Mouse (Mus musculus) heart, embryonic 15.5 days (tissue): Measurements from ENCODE around the gene Gm13199. TPM values are rescaled to one million over a fixed set of nuclear protein-coding genes. Genes with fewer than 3 reads are reported as not detected.

Source experiments
- ATAC-seq: fragments of 200-750 bp; cut with Nextera tagmentation; replicated peaks from 2 replicates; pipeline ENCODE4 v1.8.0; 2017; ENCODE audit warnings: low read depth, moderate TSS enrichment; ENCODE audit not compliant: insufficient number of reproducible peaks, insufficient read depth, low FRiP score
- H3K27ac ChIP-seq: fragments of 300-500 bp; sonication (generic); 2 replicates; pipeline ENCODE4 v1.5.1; 2015; ENCODE audit warnings: mild to moderate bottlenecking, inconsistent platforms
- H3K27me3 ChIP-seq: fragments of 300-500 bp; sonication (generic); 2 replicates; pipeline ENCODE4 v1.6.1; 2015; ENCODE audit warnings: inconsistent platforms
- H3K36me3 ChIP-seq: fragments of 300-500 bp; sonication (generic); 2 replicates; pipeline ENCODE4 v1.6.1; 2015; ENCODE audit warnings: mild to moderate bottlenecking, inconsistent platforms
- H3K4me1 ChIP-seq: fragments of 300-500 bp; sonication (generic); replicated peaks from 2 replicates; pipeline ENCODE4 v1.6.1; 2015; ENCODE audit warnings: inconsistent platforms
- H3K4me2 ChIP-seq: fragments of 300-500 bp; sonication (generic); 2 replicates; pipeline ENCODE4 v1.6.1; 2015; ENCODE audit warnings: inconsistent platforms, mild to moderate bottlenecking, moderate library complexity
- H3K4me3 ChIP-seq: fragments of 300-500 bp; sonication (generic); 2 replicates; pipeline ENCODE4 v1.5.1; 2015; ENCODE audit warnings: mild to moderate bottlenecking, inconsistent platforms
- H3K9ac ChIP-seq: fragments of 300-500 bp; sonication (generic); 2 replicates; pipeline ENCODE4 v1.6.1; 2015; ENCODE audit warnings: mild to moderate bottlenecking, inconsistent platforms
- H3K9me3 ChIP-seq: fragments of 300-500 bp; sonication (generic); replicated peaks from 2 replicates; pipeline ENCODE4 v1.6.1; 2016; ENCODE audit warnings: inconsistent platforms
- WGBS: fragments of 180-500 bp; shearing (Covaris S2); methylation state at CpG from one replicate; pipeline ENCODE4 v1.1.7; 2015; ENCODE audit warnings: mixed read lengths; 5-methylcytosine and 5-hydroxymethylcytosine counted together
- polyA plus RNA-seq: library from polyadenylated mRNA; unstranded; fragments of >200 nt; fragmentation: Nextera tagmentation; extraction: Ambion mirVana; gene quantifications from 2 replicates; pipeline ENCODE4 v1.2.1, GENCODE M21; 2015

Gene Gm13199
- polyA plus RNA-seq, 1 experiment from 2014 or later, result 0.71 TPM

GRCm38 (mm10) chr2:5867681-5868080 lies 4.9 kb upstream of the Gm13199 start:
- H3K9ac ChIP-seq, result no peak overlapping the region
- WGBS, result 71% methylated on average over 2 of the region's 2 CpGs
- no peak overlapping the region for H3K4me2 ChIP-seq
- H3K4me1 ChIP-seq, result no peaks in the 10 kb centered on the region
- H3K27me3 ChIP-seq, result no peaks in the 10 kb centered on the region
- no peaks in the 10 kb centered on the region for H3K9me3 ChIP-seq
- H3K36me3 ChIP-seq, result peaks cover 73% of the 10 kb centered on the region
- ATAC-seq, result no peak
- no peak overlapping the region for H3K4me3 ChIP-seq
- H3K27ac ChIP-seq, result no peak overlapping the region

GRCm38 (mm10) chr2:5851866-5852265 lies 10.9 kb downstream of the Gm13199 start:
- Histone ChIP-seq H3K4me2 (no peak overlapping the region), H3K9ac (no peak overlapping the region), H3K27ac (no peak overlapping the region), H3K27me3 (no peaks in the 10 kb centered on the region), H3K9me3 (no peaks in the 10 kb centered on the region), H3K4me1 (peaks cover 1% of the 10 kb centered on the region; the same call in 1 of the 2 replicates), H3K4me3 (no peak overlapping the region), H3K36me3 (peaks cover 13% of the 10 kb centered on the region; the same call in 1 of the 2 replicates)
- no peak for ATAC-seq
- 84% methylated on average over 5 of the region's 5 CpGs for WGBS

- peaks cover 7% of the 10 kb centered on the region for H3K4me1 ChIP-seq
- no peak overlapping the region for H3K4me2 ChIP-seq
- no peak for ATAC-seq
- no peaks in the 10 kb centered on the region for H3K9me3 ChIP-seq
- no peaks in the 10 kb centered on the region for H3K27me3 ChIP-seq
- H3K4me3 ChIP-seq, result no peak overlapping the region
- peaks cover 10% of the 10 kb centered on the region; the same call in 1 of the 2 replicates for H3K36me3 ChIP-seq
- no peak overlapping the region for H3K9ac ChIP-seq
- 82% methylated on average over 9 of the region's 9 CpGs for WGBS
- H3K27ac ChIP-seq, result no peak overlapping the region
Measured at GRCm38 (mm10) chr2:5851116-5851515, 11.6 kb downstream of the Gm13199 start.

GRCm38 (mm10) chr2:5845826-5846225 lies 16.9 kb downstream of the Gm13199 start:
- peak overlapping the region; percentile 72 for H3K9ac ChIP-seq
- ATAC-seq, result no peak
- peak overlapping the region; percentile 74 for H3K4me2 ChIP-seq
- peaks cover 14% of the 10 kb centered on the region for H3K4me1 ChIP-seq
- no peaks in the 10 kb centered on the region for H3K27me3 ChIP-seq
- H3K4me3 ChIP-seq, result peak overlapping the region; percentile 75
- no peaks in the 10 kb centered on the region for H3K9me3 ChIP-seq
- WGBS, result 24% methylated on average over 4 of the region's 4 CpGs
- peak overlapping the region; percentile 89 for H3K27ac ChIP-seq
- peaks cover 16% of the 10 kb centered on the region for H3K36me3 ChIP-seq

- Histone ChIP-seq H3K4me2 (peak within 1 kb of the TSS; percentile 74), H3K4me1 (peaks cover 14% of the 10 kb centered on the region), H3K9ac (peak within 1 kb of the TSS; percentile 72), H3K27me3 (no peaks in the 10 kb centered on the region), H3K4me3 (peak within 1 kb of the TSS; percentile 75), H3K9me3 (no peaks in the 10 kb centered on the region), H3K27ac (peak within 1 kb of the TSS; percentile 89), H3K36me3 (peaks cover 21% of the 10 kb centered on the region)
- WGBS, result under 1% methylated on average over 53 of the region's 53 CpGs
- peak; percentile 94 for ATAC-seq
Measured at GRCm38 (mm10) chr2:5844873-5845631, 17.7 kb downstream of the Gm13199 start, which contains the start of the genes Nudt5 and Cdc123. TSS of gene Nudt5 (plus strand) at chr2:5845019. TSS of gene Cdc123 (minus strand) at chr2:5845164.

- Histone ChIP-seq H3K9me3 (no peaks in the 10 kb centered on the region), H3K4me3 (peak overlapping the region; percentile 75), H3K27ac (peak overlapping the region; percentile 89), H3K27me3 (no peaks in the 10 kb centered on the region), H3K36me3 (peaks cover 28% of the 10 kb centered on the region), H3K4me1 (peaks cover 14% of the 10 kb centered on the region), H3K9ac (peak overlapping the region; percentile 72), H3K4me2 (peak overlapping the region; percentile 74)
- ATAC-seq, result peak; percentile 25; the same call in 1 of the 2 replicates
- 5% methylated on average over 23 of the region's 23 CpGs for WGBS
Measured at GRCm38 (mm10) chr2:5844181-5844872, 18.4 kb downstream of the Gm13199 start.

GRCm38 (mm10) chr2:5840815-5841214 lies 21.9 kb downstream of the Gm13199 start:
- Histone ChIP-seq H3K27me3 (no peaks in the 10 kb centered on the region), H3K4me3 (no peak overlapping the region), H3K9ac (no peak overlapping the region), H3K4me2 (no peak overlapping the region), H3K27ac (no peak overlapping the region), H3K36me3 (peaks cover 56% of the 10 kb centered on the region), H3K9me3 (no peaks in the 10 kb centered on the region), H3K4me1 (peaks cover 3% of the 10 kb centered on the region)
- WGBS, result 90% methylated on average over 11 of the region's 11 CpGs
- ATAC-seq, result no peak

- H3K4me3 ChIP-seq, result no peak overlapping the region
- no peaks in the 10 kb centered on the region for H3K27me3 ChIP-seq
- ATAC-seq, result no peak
- H3K36me3 ChIP-seq, result peaks cover 21% of the 10 kb centered on the region
- H3K4me1 ChIP-seq, result no peaks in the 10 kb centered on the region
- H3K9ac ChIP-seq, result no peak overlapping the region
- H3K27ac ChIP-seq, result no peak overlapping the region
- WGBS, result 95% methylated on average over 5 of the region's 5 CpGs
- H3K9me3 ChIP-seq, result no peaks in the 10 kb centered on the region
- H3K4me2 ChIP-seq, result no peak overlapping the region
Measured at GRCm38 (mm10) chr2:5825265-5825913, 37.3 kb downstream of the Gm13199 start.

- H3K27ac ChIP-seq, result no peak overlapping the region
- H3K9ac ChIP-seq, result no peak overlapping the region
- WGBS, result 76% methylated on average over 5 of the region's 5 CpGs
- H3K4me1 ChIP-seq, result no peaks in the 10 kb centered on the region
- ATAC-seq, result no peak
- no peaks in the 10 kb centered on the region for H3K27me3 ChIP-seq
- H3K9me3 ChIP-seq, result no peaks in the 10 kb centered on the region
- peaks cover 24% of the 10 kb centered on the region for H3K36me3 ChIP-seq
- no peak overlapping the region for H3K4me2 ChIP-seq
- H3K4me3 ChIP-seq, result no peak overlapping the region
Measured at GRCm38 (mm10) chr2:5824685-5825084, 38.0 kb downstream of the Gm13199 start.

GRCm38 (mm10) chr2:5824213-5824612 lies 38.5 kb downstream of the Gm13199 start:
- no peaks in the 10 kb centered on the region for H3K9me3 ChIP-seq
- H3K4me2 ChIP-seq, result no peak overlapping the region
- H3K27me3 ChIP-seq, result no peaks in the 10 kb centered on the region
- peaks cover 29% of the 10 kb centered on the region for H3K36me3 ChIP-seq
- no peak for ATAC-seq
- no peaks in the 10 kb centered on the region for H3K4me1 ChIP-seq
- no peak overlapping the region for H3K9ac ChIP-seq
- 14% methylated on average over 1 of the region's 1 CpGs for WGBS
- no peak overlapping the region for H3K4me3 ChIP-seq
- no peak overlapping the region for H3K27ac ChIP-seq

- 89% methylated on average over 6 of the region's 6 CpGs for WGBS
- no peak for ATAC-seq
- no peak overlapping the region for H3K9ac ChIP-seq
- H3K4me1 ChIP-seq, result no peaks in the 10 kb centered on the region
- no peak overlapping the region for H3K27ac ChIP-seq
- no peaks in the 10 kb centered on the region for H3K27me3 ChIP-seq
- H3K4me3 ChIP-seq, result no peak overlapping the region
- H3K4me2 ChIP-seq, result no peak overlapping the region
- H3K9me3 ChIP-seq, result no peaks in the 10 kb centered on the region
- peaks cover 43% of the 10 kb centered on the region for H3K36me3 ChIP-seq
Measured at GRCm38 (mm10) chr2:5822449-5822848, 40.3 kb downstream of the Gm13199 start.
